Mouse (Mus musculus): ENCODE measurements at regions not wholly inside any gene's neighbourhood (a gene's known extent, or its start where the extent isn't known, plus 50 kb on each side); places are given as distances from the start of the nearest gene placed in this dataset.

DNA sequence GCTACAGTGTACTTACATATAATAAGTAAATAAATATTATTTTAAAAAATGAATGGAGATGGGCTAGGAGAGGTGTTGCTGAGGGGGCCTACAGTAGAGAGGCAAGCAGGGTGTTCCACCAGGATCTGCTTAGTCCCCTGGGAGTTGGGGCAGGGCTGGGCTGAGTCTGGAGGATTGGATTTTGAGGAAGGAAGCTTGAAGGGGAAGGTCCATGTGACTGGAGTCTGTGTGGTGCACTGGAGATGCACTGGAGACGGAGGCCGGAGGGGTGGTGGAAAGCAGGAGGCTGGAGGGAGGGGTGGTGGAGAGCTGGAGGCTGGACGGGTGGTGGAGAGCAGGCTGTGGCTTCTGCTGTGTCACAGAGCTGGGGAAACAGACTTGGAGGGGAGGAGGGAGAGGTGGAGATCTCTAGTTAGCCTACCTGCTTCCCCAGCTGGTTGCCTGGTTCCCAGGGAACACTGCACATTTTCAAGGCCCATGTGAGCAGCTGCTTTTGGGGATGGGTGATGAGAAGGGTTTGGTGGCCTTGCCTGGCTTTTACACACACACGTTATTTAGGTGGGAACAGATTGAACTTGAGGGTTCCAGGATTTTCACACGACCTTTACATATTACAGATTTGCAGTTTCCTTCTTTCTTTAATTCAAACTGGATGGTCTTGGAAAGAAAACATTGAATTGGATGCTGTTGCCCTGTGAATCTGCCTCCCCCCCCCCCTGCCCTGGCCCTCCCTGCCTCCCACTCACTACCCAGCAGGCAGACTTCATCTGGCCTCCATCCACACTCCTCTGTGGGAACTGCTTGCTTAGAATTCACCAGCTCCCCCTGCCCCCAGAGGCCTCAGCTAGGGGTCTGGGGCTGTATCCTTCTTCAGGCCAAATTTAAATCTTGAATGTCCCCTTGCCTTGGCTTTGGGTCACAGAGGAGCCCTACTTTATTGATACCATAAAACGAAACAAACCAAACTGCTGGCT lies 51.7 kb upstream of the Slc35c1 start:
- no peak for ATAC-seq
- Histone ChIP-seq H3K27ac (ENCODE audit: low read length) (no peak overlapping the region), H3K4me3 (ENCODE audit: low read depth, low read length) (no peak overlapping the region), H3K9ac (ENCODE audit: low read depth, low read length) (no peak overlapping the region), H3K4me1 (ENCODE audit: control insufficient read depth, insufficient read depth, low read length) (no peaks in the 10 kb centered on the region), H3K27me3 (ENCODE audit: control insufficient read depth, insufficient read depth, low read depth, low read length) (no peaks in the 10 kb centered on the region), H3K4me2 (ENCODE audit: low read length) (no peak overlapping the region), H3K36me3 (ENCODE audit: control insufficient read depth, insufficient read depth, low read length) (no peaks in the 10 kb centered on the region), H3K9me3 (replicated peaks; ENCODE audit: control insufficient read depth, low read length, poor library complexity, severe bottlenecking) (no peaks in the 10 kb centered on the region; the same call in 1 of the 2 replicates)
- WGBS: 74% methylated on average over 6 of the region's 6 CpGs

Measured in midbrain, embryonic 16.5 days (tissue).